Mouse (Mus musculus) hindbrain, embryonic 16.5 days (tissue): ENCODE data around the gene Gm4952. TPM values are rescaled to one million over a fixed set of nuclear protein-coding genes. Genes with fewer than 3 reads are reported as not detected.
"Not testable (repeated sequence)": the region's sequence is repeated elsewhere in the genome, so short reads cannot be mapped to it uniquely, and the experiment has no call there.

ENCODE experiments used
- ATAC-seq: fragments of 200-750 bp; cut with Nextera tagmentation; 2 replicates; pipeline ENCODE4 v1.8.0; 2017; ENCODE audit warnings: moderate TSS enrichment, moderate library complexity
- H3K27ac ChIP-seq: fragments of 300-500 bp; sonication (generic); 2 replicates; pipeline ENCODE4 v1.5.1; 2014; ENCODE audit warnings: low read depth, mild to moderate bottlenecking, control low read depth, low read length, moderate library complexity
- H3K27me3 ChIP-seq: fragments of 300-500 bp; sonication (generic); replicated peaks from 2 replicates; pipeline ENCODE4 v1.6.1; 2014; ENCODE audit warnings: low read length; ENCODE audit not compliant: control insufficient read depth, insufficient read depth
- H3K36me3 ChIP-seq: fragments of 300-500 bp; sonication (generic); 2 replicates; pipeline ENCODE4 v1.6.1; 2014; ENCODE audit warnings: mild to moderate bottlenecking, low read length, moderate library complexity, mixed read lengths; ENCODE audit not compliant: control insufficient read depth, insufficient read depth
- H3K4me1 ChIP-seq: fragments of 300-500 bp; sonication (generic); 2 replicates; pipeline ENCODE4 v1.6.1; 2014; ENCODE audit warnings: low read depth, low read length; ENCODE audit not compliant: control insufficient read depth, insufficient read depth
- H3K4me2 ChIP-seq: fragments of 300-500 bp; sonication (generic); 2 replicates; pipeline ENCODE4 v1.6.1; 2014; ENCODE audit warnings: mild to moderate bottlenecking, low read length, control low read depth, moderate library complexity
- H3K4me3 ChIP-seq: fragments of 300-500 bp; sonication (generic); 2 replicates; pipeline ENCODE4 v1.5.1; 2014; ENCODE audit warnings: mild to moderate bottlenecking, low read length, control low read depth, moderate library complexity
- H3K9ac ChIP-seq: fragments of 300-500 bp; sonication (generic); 2 replicates; pipeline ENCODE4 v1.6.1; 2014; ENCODE audit warnings: low read depth, mild to moderate bottlenecking, control low read depth, low read length, moderate library complexity
- H3K9me3 ChIP-seq: fragments of 300-500 bp; sonication (generic); 2 replicates; pipeline ENCODE4 v1.6.1; 2014; ENCODE audit warnings: mild to moderate bottlenecking, low read length, moderate library complexity; ENCODE audit not compliant: control insufficient read depth
- WGBS: fragments of 180-500 bp; shearing (Covaris S2); extraction: QIAGEN DNeasy Blood & Tissue Kit; methylation state at CpG from one replicate; pipeline ENCODE4 v1.1.7; 2014; 5-methylcytosine and 5-hydroxymethylcytosine counted together
- polyA plus RNA-seq: library from polyadenylated mRNA; unstranded; fragments of >200 nt; fragmentation: Nextera tagmentation; extraction: Ambion mirVana; gene quantifications from 2 replicates; pipeline ENCODE4 v1.2.1, GENCODE M21; 2015

Gm4952 gene
- polyA plus RNA-seq, 1 experiment from 2014 or later = 0.11 TPM

DNA sequence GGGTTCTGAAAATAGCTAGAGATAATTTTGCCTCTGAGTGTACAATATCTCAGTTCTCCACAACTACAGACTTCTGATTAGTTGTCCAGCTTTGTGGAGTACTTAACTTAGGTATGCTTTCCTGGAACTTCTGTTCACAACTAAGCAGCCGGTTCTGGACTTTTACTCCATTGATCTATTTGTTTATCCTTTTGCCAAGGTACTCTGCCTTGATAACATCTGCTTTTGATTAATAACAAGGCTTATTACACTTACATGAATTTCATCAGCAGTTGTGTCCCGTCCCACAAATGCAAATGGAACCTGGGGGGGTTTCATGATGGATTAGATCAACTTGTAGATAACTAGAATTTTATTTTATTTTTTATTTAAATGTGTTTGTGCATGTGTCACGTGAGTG is 37.1 kb downstream of the Gm4952 start:
- ATAC-seq = no peak
- Histone ChIP-seq H3K4me3 (no peak overlapping the region), H3K9ac (no peak overlapping the region), H3K27me3 (no peaks in the 10 kb centered on the region), H3K4me1 (no peaks in the 10 kb centered on the region), H3K27ac (no peak overlapping the region), H3K9me3 (no peaks in the 10 kb centered on the region), H3K4me2 (no peak overlapping the region), H3K36me3 (no peaks in the 10 kb centered on the region)
- WGBS = 78% methylated on average over 3 of the region's 3 CpGs

DNA sequence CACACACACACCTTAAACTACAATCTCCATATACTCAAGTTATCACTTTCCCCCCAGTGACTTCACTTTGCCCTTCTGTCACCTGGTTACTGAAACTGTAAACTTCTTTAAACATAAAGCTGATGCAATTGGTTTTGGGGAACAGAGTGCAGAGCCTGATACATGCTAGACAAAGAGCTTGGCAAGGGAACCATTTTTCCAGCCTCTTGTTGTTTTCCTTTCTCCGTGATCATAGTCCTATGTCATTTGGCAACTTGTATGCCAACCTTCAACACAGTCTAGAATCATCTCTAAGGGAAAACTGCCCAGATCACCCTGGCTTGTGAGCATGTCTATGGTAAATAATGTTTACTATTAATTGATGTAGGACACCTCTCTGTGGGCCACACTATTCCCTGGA is 38.3 kb downstream of the Gm4952 start:
- no peak for ATAC-seq
- 81% methylated on average over 1 of the region's 1 CpGs for WGBS
- Histone ChIP-seq H3K4me3 (no peak overlapping the region), H3K9me3 (no peaks in the 10 kb centered on the region), H3K9ac (no peak overlapping the region), H3K27me3 (no peaks in the 10 kb centered on the region), H3K4me2 (no peak overlapping the region), H3K27ac (no peak overlapping the region), H3K4me1 (no peaks in the 10 kb centered on the region), H3K36me3 (no peaks in the 10 kb centered on the region)

DNA sequence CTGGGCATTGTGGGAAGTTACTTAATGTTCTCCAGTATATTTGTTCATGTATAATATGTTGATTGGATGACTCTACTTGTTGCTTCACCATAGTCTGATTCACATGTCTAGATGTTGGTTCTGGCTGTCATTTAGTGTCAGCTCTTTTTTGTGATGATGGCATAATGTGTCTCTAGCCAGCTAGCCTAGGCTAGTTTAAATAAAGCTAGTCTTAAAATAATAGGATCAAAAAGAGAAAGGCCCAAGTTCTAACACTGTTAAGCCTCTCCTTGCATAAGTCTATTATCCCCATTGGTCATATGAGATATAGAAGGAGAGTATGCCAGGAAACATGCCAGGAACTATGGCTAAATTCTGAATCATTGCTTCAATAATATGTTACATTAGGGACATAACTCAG is 49.7 kb downstream of the Gm4952 start:
- ATAC-seq = no peak
- H3K4me2 ChIP-seq = no peak overlapping the region
- H3K4me3 ChIP-seq = no peak overlapping the region
- H3K27me3 ChIP-seq = no peaks in the 10 kb centered on the region
- no peaks in the 10 kb centered on the region for H3K9me3 ChIP-seq
- H3K4me1 ChIP-seq = no peaks in the 10 kb centered on the region
- H3K27ac ChIP-seq = no peak overlapping the region
- H3K9ac ChIP-seq = no peak overlapping the region
- no peaks in the 10 kb centered on the region for H3K36me3 ChIP-seq

DNA sequence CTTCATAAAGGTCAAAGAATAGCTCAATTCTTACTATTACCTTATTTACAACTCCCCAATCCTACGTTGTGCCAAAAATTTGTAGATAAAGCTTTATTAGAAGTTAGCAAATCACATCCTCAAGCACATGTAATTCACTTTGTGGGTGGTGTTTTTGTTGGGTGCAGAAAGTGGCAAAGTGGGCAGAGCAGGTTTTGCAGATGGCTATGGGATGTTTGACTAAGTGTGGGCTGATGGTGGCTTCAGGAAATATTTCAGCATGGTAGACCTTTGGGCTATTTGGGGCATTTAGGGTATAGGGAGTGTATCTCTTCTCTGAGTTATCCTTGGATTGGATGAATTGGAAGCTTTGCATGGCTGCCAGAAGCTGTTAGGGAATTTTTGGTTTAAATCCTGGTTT is 66.4 kb downstream of the Gm4952 start:
- 83% methylated on average over 1 of the region's 1 CpGs for WGBS
- no peak overlapping the region for H3K4me2 ChIP-seq
- H3K9me3 ChIP-seq = peaks cover 9% of the 10 kb centered on the region; the same call in 1 of the 2 replicates
- no peak overlapping the region for H3K9ac ChIP-seq
- H3K27me3 ChIP-seq = no peaks in the 10 kb centered on the region
- H3K36me3 ChIP-seq = no peaks in the 10 kb centered on the region
- no peak overlapping the region for H3K4me3 ChIP-seq
- H3K4me1 ChIP-seq = no peaks in the 10 kb centered on the region
- ATAC-seq = no peak
- H3K27ac ChIP-seq = no peak overlapping the region

DNA sequence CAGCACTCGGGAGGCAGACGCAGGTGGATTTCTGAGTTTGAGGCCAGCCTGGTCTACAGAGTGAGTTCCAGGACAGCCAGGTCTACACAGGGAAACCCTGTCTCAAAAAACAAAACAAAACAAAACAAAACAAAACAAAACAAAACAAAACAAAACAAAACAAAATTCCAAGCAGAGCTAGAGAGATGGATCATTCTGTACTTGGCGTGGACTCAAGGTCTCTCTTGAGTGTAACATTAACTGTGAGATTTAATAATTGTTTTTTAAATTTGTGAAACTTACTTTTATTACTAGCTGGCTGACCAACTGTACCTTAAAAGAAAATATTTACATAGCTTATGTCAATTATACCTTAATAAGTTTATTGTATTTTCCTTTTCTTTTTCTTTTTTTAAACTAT is 68.8 kb downstream of the Gm4952 start:
- 97% methylated on average over 3 of the region's 3 CpGs for WGBS
- not testable (repeated sequence) for H3K4me2 ChIP-seq, H3K27ac ChIP-seq, H3K27me3 ChIP-seq, H3K36me3 ChIP-seq, H3K9me3 ChIP-seq, H3K4me1 ChIP-seq, H3K4me3 ChIP-seq, H3K9ac ChIP-seq, ATAC-seq

DNA sequence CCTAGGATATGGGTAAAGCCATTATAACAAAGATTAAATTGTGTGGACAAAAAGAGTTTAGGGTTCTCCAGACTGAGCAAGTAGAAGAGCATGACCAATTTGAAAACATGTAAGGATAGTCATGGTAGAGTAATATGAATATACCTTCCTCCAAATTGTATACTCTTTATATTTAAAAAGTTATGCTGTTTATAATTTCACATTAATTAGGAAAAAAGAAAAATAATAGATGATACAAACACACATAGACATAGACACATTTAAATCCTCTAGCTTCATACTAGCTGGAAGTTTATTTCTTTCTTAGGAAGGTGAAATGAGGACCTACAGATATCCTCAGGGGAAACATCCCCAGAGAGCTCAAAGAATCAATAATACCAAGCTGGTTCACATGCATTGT is 70.4 kb downstream of the Gm4952 start, which contains the start of gene Olfr1442:
Olfr1442 (plus strand) TSS at position 301 of the 400 bp plus-strand sequence.
- no peak within 1 kb of the TSS for H3K4me3 ChIP-seq
- no peak for ATAC-seq
- no peaks in the 10 kb centered on the region for H3K36me3 ChIP-seq
- no peak within 1 kb of the TSS for H3K9ac ChIP-seq
- H3K4me2 ChIP-seq = no peak within 1 kb of the TSS
- H3K4me1 ChIP-seq = no peaks in the 10 kb centered on the region
- H3K27ac ChIP-seq = no peak within 1 kb of the TSS
- H3K27me3 ChIP-seq = no peaks in the 10 kb centered on the region
- H3K9me3 ChIP-seq = no peaks in the 10 kb centered on the region

DNA sequence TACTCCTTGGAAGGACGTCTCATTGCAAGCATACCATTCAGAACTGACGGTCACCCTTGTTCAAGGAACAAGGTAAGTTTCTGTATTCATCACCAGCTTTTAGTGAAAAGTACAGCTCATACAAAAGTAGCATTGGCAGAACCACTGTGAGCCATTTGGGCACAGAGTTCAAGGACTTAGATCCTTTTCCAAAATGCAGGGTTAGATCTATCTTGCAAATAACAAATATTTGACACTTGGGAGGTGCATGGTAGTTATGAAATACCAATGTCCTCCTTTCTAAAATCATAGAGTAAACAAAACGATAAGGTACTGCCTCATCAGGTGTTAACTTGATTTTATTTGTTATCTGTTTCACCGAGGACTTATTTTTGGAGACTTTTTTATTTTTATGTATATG is 71.3 kb downstream of the Gm4952 start:
- H3K9ac ChIP-seq = no peak overlapping the region
- H3K4me1 ChIP-seq = no peaks in the 10 kb centered on the region
- H3K4me2 ChIP-seq = no peak overlapping the region
- no peaks in the 10 kb centered on the region for H3K36me3 ChIP-seq
- ATAC-seq = no peak
- H3K4me3 ChIP-seq = no peak overlapping the region
- no peak overlapping the region for H3K27ac ChIP-seq
- H3K27me3 ChIP-seq = no peaks in the 10 kb centered on the region
- WGBS = 86% methylated on average over 4 of the region's 4 CpGs
- H3K9me3 ChIP-seq = no peaks in the 10 kb centered on the region

DNA sequence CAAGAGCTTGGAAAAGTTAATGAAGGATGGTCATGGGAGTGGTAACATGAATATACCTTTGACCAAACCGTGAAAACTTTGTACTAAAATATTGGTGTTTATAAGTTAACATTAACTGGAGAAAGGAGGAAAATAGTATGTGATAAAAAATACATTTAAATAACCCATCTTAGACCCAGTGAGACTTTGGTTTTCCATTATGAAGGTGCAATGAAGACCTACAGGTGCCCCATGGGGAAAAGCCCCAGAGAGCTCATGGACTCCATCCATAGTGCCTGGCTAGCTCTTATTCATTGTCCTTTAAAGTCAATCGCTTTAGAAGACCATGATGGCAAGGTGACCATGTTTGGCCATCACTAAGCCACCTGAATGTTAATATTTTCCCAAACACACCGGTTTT is 78.0 kb downstream of the Gm4952 start, which contains the start of gene Olfr1443:
Olfr1443 (plus strand) TSS at position 301 of the 400 bp plus-strand sequence.
- Histone ChIP-seq H3K9ac (no peak within 1 kb of the TSS), H3K36me3 (no peaks in the 10 kb centered on the region), H3K9me3 (no peaks in the 10 kb centered on the region), H3K27me3 (no peaks in the 10 kb centered on the region), H3K4me2 (no peak within 1 kb of the TSS), H3K4me3 (no peak within 1 kb of the TSS), H3K27ac (no peak within 1 kb of the TSS), H3K4me1 (no peaks in the 10 kb centered on the region)
- 74% methylated on average over 3 of the region's 3 CpGs for WGBS
- ATAC-seq = no peak
